Mouse (Mus musculus) monocyte, adult 2 months (primary cell): ENCODE results near the gene Gpr156.

Experiments
- DNase-seq, 2 experiments: peaks; one replicate each; pipeline ENCODE4 v3.0.0; 2022; ENCODE audit warnings: low spot score in 2 of 2, low read depth in 1 of 2

The Gpr156 gene

GRCm38 (mm10) chr16:37916818-37917201, 514 bp downstream of the Gpr156 start:
- DNase-seq: no peak

- DNase-seq: no peak
Observed at GRCm38 (mm10) chr16:37919000-37919399, 2.7 kb downstream of the Gpr156 start.

GRCm38 (mm10) chr16:37920842-37921409, 4.6 kb downstream of the Gpr156 start:
- DNase-seq: no peak

- no peak for DNase-seq
Observed at GRCm38 (mm10) chr16:37926087-37926486, 9.8 kb downstream of the Gpr156 start.

GRCm38 (mm10) chr16:37927117-37927516, 10.8 kb downstream of the Gpr156 start:
- no peak for DNase-seq

GRCm38 (mm10) chr16:37929006-37929405, 12.7 kb downstream of the Gpr156 start:
- DNase-seq: no peak

GRCm38 (mm10) chr16:37929626-37930025, 13.3 kb downstream of the Gpr156 start:
- DNase-seq: no peak

- no peak for DNase-seq
Observed at GRCm38 (mm10) chr16:37934932-37935331, 18.6 kb downstream of the Gpr156 start.

GRCm38 (mm10) chr16:37937276-37937675, 21.0 kb downstream of the Gpr156 start:
- no peak for DNase-seq

GRCm38 (mm10) chr16:37938125-37939081, 22.1 kb downstream of the Gpr156 start:
- DNase-seq: no peak

GRCm38 (mm10) chr16:37939082-37939863, 23.0 kb downstream of the Gpr156 start:
- no peak for DNase-seq

GRCm38 (mm10) chr16:37940291-37940690, 24.0 kb downstream of the Gpr156 start:
- DNase-seq: no peak

GRCm38 (mm10) chr16:37943701-37944100, 27.4 kb downstream of the Gpr156 start:
- DNase-seq: no peak

GRCm38 (mm10) chr16:37945031-37945796, 28.9 kb downstream of the Gpr156 start:
- DNase-seq: no peak

GRCm38 (mm10) chr16:37947160-37947559, 30.9 kb downstream of the Gpr156 start:
- DNase-seq: peak; percentile 3 to 6

GRCm38 (mm10) chr16:37948365-37948764, 32.1 kb downstream of the Gpr156 start:
- DNase-seq: no peak

GRCm38 (mm10) chr16:37951171-37951570, 34.9 kb downstream of the Gpr156 start:
- DNase-seq: no peak

GRCm38 (mm10) chr16:37953186-37953585, 36.9 kb downstream of the Gpr156 start:
- no peak for DNase-seq

- no peak for DNase-seq
Observed at GRCm38 (mm10) chr16:37953991-37954942, 38.0 kb downstream of the Gpr156 start.
